Mouse (Mus musculus) intestine, postnatal 0 days (tissue): ENCODE measurements around the gene Gm10639. TPM values are rescaled to one million over a fixed set of nuclear protein-coding genes. Genes with fewer than 3 reads are reported as not detected.
A peak's percentile ranks its signal among the peaks of the same experiment; 100 is the strongest.
"Not testable (repeated sequence)": the region's sequence is repeated elsewhere in the genome, so short reads cannot be mapped to it uniquely, and the experiment has no call there.

Experiments
- ATAC-seq: fragments of 200-750 bp; cut with Nextera tagmentation; 2 replicates; pipeline ENCODE4 v1.8.0; 2017; ENCODE audit warnings: mild to moderate bottlenecking, moderate TSS enrichment, moderate library complexity
- H3K27ac ChIP-seq: fragments of 300-500 bp; sonication (generic); 2 replicates; pipeline ENCODE4 v1.5.1; 2014; ENCODE audit warnings: mild to moderate bottlenecking, low read depth, low read length, moderate library complexity
- H3K27me3 ChIP-seq: fragments of 300-500 bp; sonication (generic); replicated peaks from 2 replicates; pipeline ENCODE4 v1.6.1; 2014; ENCODE audit warnings: low read length, mixed read lengths; ENCODE audit not compliant: control insufficient read depth, insufficient read depth
- H3K36me3 ChIP-seq: fragments of 300-500 bp; sonication (generic); 2 replicates; pipeline ENCODE4 v1.6.1; 2014; ENCODE audit warnings: mild to moderate bottlenecking, moderate library complexity; ENCODE audit not compliant: control insufficient read depth, insufficient read depth
- H3K4me1 ChIP-seq: fragments of 300-500 bp; sonication (generic); replicated peaks from 2 replicates; pipeline ENCODE4 v1.6.1; 2014; ENCODE audit warnings: antibody characterized with exemption, low read length, mixed read lengths; ENCODE audit not compliant: control insufficient read depth, insufficient read depth
- H3K4me2 ChIP-seq: fragments of 300-500 bp; sonication (generic); replicated peaks from 2 replicates; pipeline ENCODE4 v1.6.1; 2014; ENCODE audit warnings: low read depth, mild to moderate bottlenecking, moderate library complexity
- H3K4me3 ChIP-seq: fragments of 300-500 bp; sonication (generic); 2 replicates; pipeline ENCODE4 v1.5.1; 2014; ENCODE audit warnings: low read depth, low read length
- H3K9ac ChIP-seq: fragments of 300-500 bp; sonication (generic); 2 replicates; pipeline ENCODE4 v1.6.1; 2014; ENCODE audit warnings: mild to moderate bottlenecking, low read depth, low read length
- H3K9me3 ChIP-seq: fragments of 300-500 bp; sonication (generic); 2 replicates; pipeline ENCODE4 v1.6.1; 2016; ENCODE audit warnings: mixed run types; ENCODE audit not compliant: control insufficient read depth
- CTCF ChIP-seq: sonication (generic); IDR thresholded peaks from 2 replicates; pipeline ENCODE4 v1.5.1; 2016; ENCODE audit warnings: low read depth, mild to moderate bottlenecking, control low read depth, antibody characterized with exemption, moderate library complexity
- WGBS: fragments of 180-500 bp; shearing (Covaris S2); extraction: QIAGEN DNeasy Blood & Tissue Kit; methylation state at CpG from one replicate; pipeline ENCODE4 v1.1.7; 2014; 5-methylcytosine and 5-hydroxymethylcytosine counted together
- polyA plus RNA-seq: library from polyadenylated mRNA; unstranded; fragments of >200 nt; fragmentation: Nextera tagmentation; extraction: Ambion mirVana; gene quantifications from 2 replicates; pipeline ENCODE4 v1.2.1, GENCODE M21; 2015

The Gm10639 gene
- polyA plus RNA-seq, 1 experiment from 2014 or later = 0.70 TPM

DNA sequence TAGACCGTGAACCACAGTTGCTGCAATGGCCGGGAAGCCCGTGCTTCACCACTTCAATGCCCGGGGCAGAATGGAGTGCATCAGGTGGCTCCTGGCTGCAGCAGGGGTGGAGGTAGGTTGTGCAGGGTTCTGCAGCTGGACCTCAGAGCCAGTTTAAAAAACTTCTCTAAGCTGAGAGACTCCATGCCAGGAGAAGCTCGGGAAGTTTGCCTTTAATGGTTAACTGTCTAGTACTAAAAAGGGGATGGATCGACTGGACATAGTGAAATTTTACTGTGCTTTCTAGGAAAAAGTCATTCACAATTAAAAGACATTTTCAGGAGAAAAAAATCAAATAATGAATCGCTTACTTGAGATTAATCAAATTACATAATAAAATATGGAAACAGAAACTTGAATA, 5.1 kb downstream of the Gm10639 start:
- H3K4me3 ChIP-seq, H3K27ac ChIP-seq, ATAC-seq, H3K9ac ChIP-seq, H3K27me3 ChIP-seq, H3K9me3 ChIP-seq, H3K4me1 ChIP-seq, H3K36me3 ChIP-seq, H3K4me2 ChIP-seq: not testable (repeated sequence)
- 73% methylated on average over 4 of the region's 7 CpGs for WGBS

DNA sequence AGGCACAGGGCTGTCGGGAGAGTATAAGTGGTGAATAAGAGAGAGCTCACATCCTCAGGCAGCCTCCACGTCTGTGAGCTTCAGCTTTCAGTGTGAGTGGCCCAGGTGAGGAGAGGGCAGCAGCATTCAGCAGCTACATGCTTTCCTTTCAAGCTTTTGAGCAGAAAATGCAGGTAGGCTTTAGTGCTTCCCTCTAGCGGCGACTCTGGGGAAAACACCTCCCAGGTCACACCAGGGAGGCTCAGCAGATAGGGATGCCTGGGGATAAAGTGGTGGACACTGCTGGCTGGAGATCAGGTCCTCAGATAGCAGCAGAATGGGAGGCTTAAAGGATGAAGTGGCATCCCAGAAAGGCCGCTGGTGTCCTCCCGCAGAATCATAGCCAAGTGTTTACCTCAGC, 6.4 kb downstream of the Gm10639 start:
- H3K36me3 ChIP-seq, H3K9me3 ChIP-seq, H3K4me3 ChIP-seq, H3K27ac ChIP-seq, H3K27me3 ChIP-seq, H3K4me1 ChIP-seq, H3K4me2 ChIP-seq, H3K9ac ChIP-seq: not testable (repeated sequence)
- peak; percentile 18; the same call in 1 of the 2 replicates for ATAC-seq
- 8% methylated on average over 6 of the region's 6 CpGs for WGBS
- peak; percentile 81 for TF ChIP-seq CTCF

DNA sequence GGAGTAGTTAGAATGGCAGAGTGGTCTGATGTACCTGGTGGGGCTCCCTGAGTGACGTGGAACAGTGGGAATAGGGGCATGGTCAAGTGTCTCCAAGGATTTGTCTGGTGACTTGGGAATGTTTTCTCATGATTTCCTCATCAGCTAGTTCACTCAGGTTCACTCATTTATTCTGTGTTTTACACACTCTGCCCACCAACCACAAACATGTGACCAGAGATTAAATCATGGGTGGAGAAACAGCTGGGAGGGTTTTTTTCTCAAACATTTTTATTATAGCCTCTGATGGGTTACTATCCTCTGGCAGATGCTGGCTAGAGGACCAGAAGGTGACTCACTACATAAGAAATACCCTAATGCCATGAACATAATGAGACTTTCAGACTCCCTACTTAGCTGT, 8.5 kb downstream of the Gm10639 start:
- Histone ChIP-seq H3K9ac (no peak overlapping the region), H3K4me2 (no peak overlapping the region), H3K4me3 (no peak overlapping the region), H3K36me3 (no peaks in the 10 kb centered on the region), H3K9me3 (no peaks in the 10 kb centered on the region), H3K27ac (no peak overlapping the region), H3K4me1 (no peaks in the 10 kb centered on the region), H3K27me3 (no peaks in the 10 kb centered on the region)
- WGBS = 70% methylated on average over 1 of the region's 1 CpGs
- ATAC-seq = no peak
- no peak for TF ChIP-seq CTCF

DNA sequence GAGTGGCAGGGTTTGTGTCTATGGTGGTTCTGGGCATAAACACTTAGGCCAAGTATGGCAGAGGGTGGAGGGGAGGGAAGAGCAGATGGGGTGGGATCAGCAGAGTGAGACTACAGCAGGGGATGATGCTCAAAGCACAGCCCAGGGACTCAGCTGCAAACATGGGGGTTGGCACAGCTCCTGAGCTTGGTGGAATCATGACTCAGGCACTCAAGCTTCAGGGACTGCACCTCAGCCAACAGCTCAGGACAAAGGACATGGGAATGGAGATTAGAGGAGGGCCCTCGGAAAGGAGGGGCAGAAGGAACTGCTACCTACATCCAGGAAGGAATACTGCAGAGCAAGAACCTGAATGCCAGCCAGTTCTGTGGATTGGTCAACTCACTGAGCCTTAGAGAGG, 9.4 kb downstream of the Gm10639 start:
- H3K4me3 ChIP-seq, H3K9ac ChIP-seq, H3K27ac ChIP-seq, H3K4me2 ChIP-seq, H3K27me3 ChIP-seq, H3K4me1 ChIP-seq, H3K9me3 ChIP-seq, H3K36me3 ChIP-seq: not testable (repeated sequence)
- ATAC-seq = peak; percentile 74
- WGBS = 20% methylated on average over 1 of the region's 1 CpGs

DNA sequence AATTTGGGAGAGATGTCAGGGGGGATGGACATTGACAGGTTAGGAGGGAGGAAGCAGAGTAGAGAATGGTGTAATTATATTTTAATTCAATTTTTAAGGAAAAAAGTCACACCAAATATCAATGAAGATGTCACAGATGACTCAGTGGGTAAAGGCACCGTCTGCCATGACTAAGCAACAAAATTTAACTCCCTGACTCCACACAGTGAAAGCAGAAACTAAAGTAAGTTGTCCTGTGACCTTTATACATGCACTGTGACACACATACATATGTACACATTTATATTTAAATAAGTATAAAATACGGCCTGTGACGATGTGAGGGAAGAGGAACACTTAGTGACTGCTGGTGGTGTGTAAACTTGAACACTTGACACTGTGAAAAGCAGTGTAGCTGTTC, 18.4 kb downstream of the Gm10639 start:
- not testable (repeated sequence) for H3K9me3 ChIP-seq, H3K27me3 ChIP-seq, ATAC-seq, H3K27ac ChIP-seq, H3K4me2 ChIP-seq, H3K9ac ChIP-seq, H3K4me1 ChIP-seq, H3K4me3 ChIP-seq, H3K36me3 ChIP-seq
- 60% methylated on average over 3 of the region's 3 CpGs for WGBS

DNA sequence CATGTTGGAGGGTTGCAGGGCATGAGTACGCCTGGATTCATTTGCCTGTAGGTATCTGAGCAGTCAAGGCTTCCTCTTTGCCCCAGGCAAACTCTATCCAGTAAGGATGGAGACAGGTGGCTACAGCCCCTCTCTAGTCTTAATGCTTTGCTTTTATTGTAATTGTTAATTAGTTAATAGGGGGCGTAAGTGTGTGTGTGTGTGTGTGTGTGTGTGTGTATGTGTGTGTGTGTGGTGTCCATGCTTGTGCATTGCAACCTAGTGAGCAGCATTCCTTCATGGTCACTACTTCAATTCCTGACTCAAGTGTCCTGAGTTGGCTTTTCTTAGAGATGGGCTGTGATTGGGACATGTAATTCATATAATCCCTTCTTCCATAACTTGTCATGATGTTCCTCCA, 25.0 kb downstream of the Gm10639 start, which contains the start of gene Omt2a:
Gene Omt2a (minus strand): TSS at position 101 of the 400 bp plus-strand sequence.
- no peak for TF ChIP-seq CTCF
- no peaks in the 10 kb centered on the region for H3K27me3 ChIP-seq
- no peak within 1 kb of the TSS for H3K9ac ChIP-seq
- WGBS = 83% methylated on average over 2 of the region's 2 CpGs
- H3K4me2 ChIP-seq = no peak within 1 kb of the TSS
- no peak for ATAC-seq
- no peaks in the 10 kb centered on the region for H3K36me3 ChIP-seq
- H3K27ac ChIP-seq = no peak within 1 kb of the TSS
- no peaks in the 10 kb centered on the region for H3K9me3 ChIP-seq
- H3K4me3 ChIP-seq = no peak within 1 kb of the TSS
- no peaks in the 10 kb centered on the region for H3K4me1 ChIP-seq

DNA sequence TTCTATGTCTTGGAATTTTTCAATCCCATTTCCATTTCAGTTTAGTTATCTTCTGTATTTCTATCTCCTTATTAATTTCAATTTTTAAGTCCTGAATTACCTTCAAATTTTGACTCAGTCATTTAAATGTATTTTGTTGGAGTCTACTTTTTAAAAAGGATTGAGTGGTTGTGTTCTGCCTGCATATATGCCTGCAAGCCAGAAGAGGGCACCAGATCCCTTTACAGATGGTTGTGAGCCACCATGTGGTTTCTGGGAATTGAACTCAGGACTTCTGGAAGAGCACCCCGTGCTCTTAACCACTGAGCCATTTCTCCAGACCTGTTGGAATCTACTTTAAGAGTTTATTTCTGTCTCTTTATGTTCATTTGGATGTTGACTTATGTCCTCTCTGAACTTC, 29.8 kb downstream of the Gm10639 start:
- no peak overlapping the region for H3K9ac ChIP-seq
- 33% methylated on average over 1 of the region's 1 CpGs for WGBS
- H3K27me3 ChIP-seq = no peaks in the 10 kb centered on the region
- no peaks in the 10 kb centered on the region for H3K4me1 ChIP-seq
- H3K4me2 ChIP-seq = no peak overlapping the region
- no peak overlapping the region for H3K4me3 ChIP-seq
- no peak overlapping the region for H3K27ac ChIP-seq
- no peaks in the 10 kb centered on the region for H3K9me3 ChIP-seq
- no peaks in the 10 kb centered on the region for H3K36me3 ChIP-seq
- no peak for ATAC-seq
- TF ChIP-seq CTCF = peak; percentile 80

DNA sequence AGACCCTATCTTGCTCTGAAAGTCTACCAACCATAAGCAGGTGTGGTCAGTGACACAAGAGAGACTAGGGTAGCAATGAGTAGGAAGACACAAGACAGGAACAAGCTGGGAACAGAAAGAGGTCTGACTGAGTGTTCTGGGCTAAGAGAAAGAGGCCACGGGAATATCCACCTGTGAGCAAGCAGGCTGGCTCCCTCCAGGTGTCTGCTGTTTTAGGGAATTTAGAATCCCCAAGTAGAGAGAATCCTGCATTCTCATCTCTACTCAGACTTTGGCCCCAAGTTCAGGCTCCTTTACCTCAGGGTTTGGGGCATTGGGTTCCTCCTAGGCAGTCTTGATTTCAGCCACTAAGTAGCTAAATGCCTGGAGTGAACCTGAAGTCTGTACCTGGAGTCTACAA, 37.6 kb downstream of the Gm10639 start, which contains the start of gene Omt2b:
Gene Omt2b (plus strand): TSS at position 301 of the 400 bp plus-strand sequence.
- H3K4me3 ChIP-seq, H3K9me3 ChIP-seq, H3K4me1 ChIP-seq, H3K9ac ChIP-seq, H3K4me2 ChIP-seq, H3K36me3 ChIP-seq, H3K27ac ChIP-seq, ATAC-seq, H3K27me3 ChIP-seq: not testable (repeated sequence)
- WGBS = 100% methylated on average over 1 of the region's 1 CpGs

DNA sequence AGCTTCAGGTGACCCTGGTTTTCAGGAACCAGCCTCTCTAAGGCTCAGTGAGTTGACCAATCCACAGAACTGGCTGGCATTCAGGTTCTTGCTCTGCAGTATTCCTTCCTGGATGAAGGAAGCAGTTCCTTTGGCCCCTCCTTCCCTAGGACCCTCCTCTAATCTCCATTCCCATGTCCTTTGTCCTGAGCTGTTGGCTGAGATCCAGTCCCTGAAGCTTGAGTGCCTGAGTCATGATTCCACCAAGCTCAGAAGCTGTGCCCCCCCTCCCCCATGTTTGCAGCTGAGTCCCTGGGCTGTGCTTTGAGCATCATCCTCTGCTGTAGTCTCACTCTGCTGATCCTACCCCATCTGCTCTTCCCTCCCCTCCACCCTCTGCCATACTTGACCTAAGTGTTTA, 47.3 kb downstream of the Gm10639 start:
- not testable (repeated sequence) for H3K36me3 ChIP-seq, H3K4me2 ChIP-seq, H3K27me3 ChIP-seq, H3K9me3 ChIP-seq, H3K9ac ChIP-seq, H3K4me3 ChIP-seq, H3K4me1 ChIP-seq, H3K27ac ChIP-seq
- peak; percentile 36; the same call in 1 of the 2 replicates for ATAC-seq
